Mouse (Mus musculus) pancreas, adult 10 weeks (tissue): ENCODE measurements around the gene Cnot11. TPM values are rescaled to one million over a fixed set of nuclear protein-coding genes. Genes with fewer than 3 reads are reported as not detected.

Experiments
- polyA plus RNA-seq: library from polyadenylated mRNA; stranded (reverse); fragments of 350-450 nt; fragmentation: Illumina TruSeq; extraction: RNeasy Lipid Tissue Mini Kit (QIAGEN cat#74804); gene quantifications from one replicate; pipeline ENCODE4 v1.2.3, GENCODE M21; 2015; ENCODE audit warnings: low read depth, low replicate concordance; ENCODE audit not compliant: insufficient read depth

Gene Cnot11
- 4.3 TPM for polyA plus RNA-seq

DNA sequence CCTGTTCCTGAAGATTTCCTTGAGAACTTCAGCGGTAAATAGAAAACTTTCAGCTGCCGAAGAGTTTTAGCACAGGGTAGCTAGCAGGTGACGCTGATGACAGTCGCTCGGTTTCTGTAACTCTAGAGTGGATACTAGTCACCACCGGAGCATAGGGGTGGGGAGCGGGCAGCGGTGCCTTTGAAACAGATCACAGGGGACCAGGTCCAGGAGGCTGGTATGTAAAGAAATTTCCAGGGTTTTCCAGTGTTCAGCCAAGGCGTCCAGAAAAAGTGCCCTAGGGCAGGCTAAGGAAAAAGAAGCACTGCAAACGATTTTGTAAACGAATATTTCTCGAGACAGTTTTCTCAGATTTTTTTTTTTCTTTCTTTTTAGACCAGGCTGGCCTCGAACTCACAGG lies at the start of gene Cnot11:
TSS of gene Cnot11 (plus strand) at position 162 of the 400 bp plus-strand sequence.

DNA sequence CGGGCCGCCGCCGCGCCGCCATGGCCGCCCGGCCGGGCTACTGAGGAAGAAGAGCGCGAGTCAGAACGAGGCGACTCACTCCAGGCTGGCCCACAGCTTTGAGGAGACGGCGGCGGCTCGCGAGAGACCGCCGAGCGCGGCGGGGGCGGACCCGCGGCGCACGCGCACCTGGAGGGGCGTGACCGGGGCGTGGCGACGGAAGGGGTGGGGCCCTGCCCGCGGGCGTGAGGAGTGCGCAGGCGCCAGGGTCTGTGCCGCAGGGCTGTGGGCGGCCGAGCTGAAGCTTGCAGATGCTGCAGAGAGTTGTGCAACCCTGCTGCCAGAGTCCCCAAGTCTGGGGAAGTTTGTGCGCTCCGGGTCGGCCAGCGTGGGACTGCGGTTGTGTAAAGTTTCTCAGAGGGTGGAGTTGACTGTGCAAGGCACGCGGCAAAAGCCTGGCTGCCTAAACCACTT lies 42.5 kb downstream of the Cnot11 start, which contains the start of gene Rnf149:
TSS of gene Rnf149 (minus strand) at position 153 of the 453 bp plus-strand sequence.

Other genes starting within 250 kb of the Cnot11 start
- 405 TPM for gene Rpl31, start 167.2 kb upstream of the Cnot11 start, polyA plus RNA-seq
- gene Tbc1d8, start 56.2 kb upstream of the Cnot11 start, polyA plus RNA-seq = 18.0 TPM
- gene Rnf149, start 42.4 kb downstream of the Cnot11 start, polyA plus RNA-seq = 3.3 TPM
- gene Creg2, start 116.5 kb downstream of the Cnot11 start, polyA plus RNA-seq = not detected
- not detected for gene Rfx8, start 186.0 kb downstream of the Cnot11 start, polyA plus RNA-seq